Mouse (Mus musculus) hematopoietic multipotent progenitor cell, adult 10-12 weeks (in vitro differentiated cells): ENCODE measurements around the gene Coro6. TPM values are rescaled to one million over a fixed set of nuclear protein-coding genes. Genes with fewer than 3 reads are reported as not detected.

ENCODE experiments used
- polyA plus RNA-seq: library from polyadenylated mRNA; stranded (reverse); fragments of >175 nt; gene quantifications from 2 replicates; pipeline ENCODE4 v1.2.3, GENCODE M21; 2012; ENCODE audit warnings: low replicate concordance

Gene Coro6
- 0.09 and 1.0 TPM in 2 replicates for polyA plus RNA-seq

DNA sequence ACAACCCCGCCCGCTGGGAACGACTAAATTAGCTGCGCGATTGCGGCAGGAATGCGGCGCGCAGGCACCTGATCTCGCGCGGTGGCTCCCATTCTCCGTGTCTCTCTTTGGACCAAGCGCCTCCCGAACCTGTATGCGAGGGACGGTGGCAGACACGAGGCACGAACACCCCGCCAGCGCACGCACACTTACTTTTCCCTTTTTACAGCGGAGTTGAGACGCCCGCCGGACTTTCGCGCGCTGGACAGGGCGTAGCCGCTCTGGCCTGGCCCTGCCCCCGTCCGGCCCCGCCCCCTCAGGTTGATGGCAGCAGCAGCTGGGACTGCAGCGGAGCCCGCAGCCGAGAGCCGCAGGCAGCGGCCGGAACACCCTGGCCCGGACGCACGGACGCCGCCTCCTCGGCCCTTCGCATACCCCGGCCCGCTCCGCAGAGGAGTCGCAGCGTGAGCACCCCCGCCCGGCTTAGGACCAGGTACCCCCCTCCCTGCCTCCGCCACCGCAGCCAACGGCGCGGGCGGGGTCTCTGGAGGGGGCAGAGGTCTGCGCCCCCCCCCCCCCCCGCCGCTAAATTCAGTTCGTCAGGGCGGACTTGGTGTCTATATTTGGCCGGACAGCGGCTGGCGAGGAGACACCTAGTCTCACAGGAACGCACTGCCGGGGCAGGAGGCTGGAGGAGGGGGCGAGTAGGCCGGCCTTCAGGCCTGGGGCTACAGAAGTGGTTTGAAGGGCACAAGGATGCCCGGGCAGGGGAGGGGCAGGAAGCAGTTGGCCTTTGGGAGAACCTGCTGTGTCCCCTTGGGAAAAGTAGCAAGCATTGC lies at the start of gene Coro6:
Gene Coro6 (plus strand): TSS at position 129 of the 818 bp plus-strand sequence.

DNA sequence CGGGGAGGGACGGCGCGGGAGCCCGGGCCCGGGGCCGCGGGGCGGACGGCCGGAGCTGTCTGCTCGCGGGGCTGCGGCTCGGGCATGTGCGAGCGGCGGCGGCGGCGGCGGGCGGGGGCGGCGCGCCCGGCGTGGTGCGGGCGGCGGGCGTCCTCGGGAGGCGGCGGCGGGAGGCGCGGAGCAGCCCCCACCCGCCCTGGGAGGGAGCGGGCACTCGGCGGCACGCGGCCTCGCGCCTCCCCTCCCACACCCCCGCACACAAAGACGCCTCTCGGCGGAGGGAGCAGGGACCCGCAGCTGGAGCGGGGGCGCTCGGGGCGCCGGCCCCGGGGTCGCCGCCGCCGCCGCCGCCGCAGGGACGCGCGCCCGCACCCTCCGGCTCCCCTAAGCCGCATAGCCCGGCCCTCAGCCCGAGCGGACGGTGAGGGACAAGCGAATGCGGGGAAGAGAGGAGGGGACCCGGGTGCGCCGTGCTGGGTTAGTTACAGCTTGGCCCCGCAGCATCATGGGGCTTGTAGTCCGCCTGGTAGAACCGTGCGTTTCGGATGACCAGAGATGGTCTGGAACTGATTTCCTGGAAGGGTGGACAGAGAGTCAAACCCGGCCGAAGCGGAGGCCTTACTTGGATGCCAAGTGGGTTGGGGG lies 27.5 kb downstream of the Coro6 start, which contains the start of gene Ankrd13b:
Gene Ankrd13b (minus strand): TSS at position 88 of the 645 bp plus-strand sequence.

DNA sequence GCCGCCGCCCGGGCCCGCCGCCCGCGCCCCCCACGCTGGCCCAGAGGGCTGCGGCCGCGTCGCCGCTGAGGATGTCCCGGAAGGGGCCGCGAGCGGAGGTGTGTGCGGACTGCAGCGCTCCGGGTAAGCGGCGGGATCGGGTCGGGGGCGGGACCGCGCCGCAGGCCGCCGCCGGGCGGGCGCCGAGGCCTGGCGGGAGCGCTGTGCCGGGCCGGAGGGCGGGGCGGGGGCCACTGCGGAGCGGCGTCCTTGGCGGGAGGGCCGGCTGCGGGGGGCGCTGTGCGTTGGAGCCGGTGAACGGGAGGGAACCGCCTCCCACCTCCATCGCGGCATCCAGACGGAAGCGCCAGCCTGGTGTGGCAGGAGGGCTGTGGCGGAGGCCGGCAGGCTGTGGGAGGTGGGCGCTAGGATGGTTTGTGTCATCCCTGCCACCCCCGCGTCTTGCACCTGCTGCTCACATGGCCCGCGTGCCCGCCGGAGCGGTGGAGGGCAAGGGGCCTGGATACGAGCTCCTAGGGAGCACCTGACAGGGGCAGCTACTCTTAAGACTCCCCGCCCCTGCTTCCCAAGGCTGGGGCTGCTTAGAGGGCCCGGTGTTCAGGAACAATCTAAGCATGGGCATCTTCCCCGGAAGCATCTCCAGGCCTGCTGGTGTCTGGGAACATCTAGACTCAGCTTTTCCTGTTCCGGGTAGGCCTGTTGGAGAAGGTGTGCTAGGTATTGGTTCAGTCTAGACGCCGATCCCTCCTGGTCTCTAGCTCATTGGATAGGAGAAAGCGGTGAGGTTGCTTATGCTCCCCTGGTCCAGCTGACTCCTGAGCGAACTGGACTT lies 31.5 kb downstream of the Coro6 start, which contains the start of gene Git1:
Gene Git1 (plus strand): TSS at position 51 of the 832 bp plus-strand sequence.

DNA sequence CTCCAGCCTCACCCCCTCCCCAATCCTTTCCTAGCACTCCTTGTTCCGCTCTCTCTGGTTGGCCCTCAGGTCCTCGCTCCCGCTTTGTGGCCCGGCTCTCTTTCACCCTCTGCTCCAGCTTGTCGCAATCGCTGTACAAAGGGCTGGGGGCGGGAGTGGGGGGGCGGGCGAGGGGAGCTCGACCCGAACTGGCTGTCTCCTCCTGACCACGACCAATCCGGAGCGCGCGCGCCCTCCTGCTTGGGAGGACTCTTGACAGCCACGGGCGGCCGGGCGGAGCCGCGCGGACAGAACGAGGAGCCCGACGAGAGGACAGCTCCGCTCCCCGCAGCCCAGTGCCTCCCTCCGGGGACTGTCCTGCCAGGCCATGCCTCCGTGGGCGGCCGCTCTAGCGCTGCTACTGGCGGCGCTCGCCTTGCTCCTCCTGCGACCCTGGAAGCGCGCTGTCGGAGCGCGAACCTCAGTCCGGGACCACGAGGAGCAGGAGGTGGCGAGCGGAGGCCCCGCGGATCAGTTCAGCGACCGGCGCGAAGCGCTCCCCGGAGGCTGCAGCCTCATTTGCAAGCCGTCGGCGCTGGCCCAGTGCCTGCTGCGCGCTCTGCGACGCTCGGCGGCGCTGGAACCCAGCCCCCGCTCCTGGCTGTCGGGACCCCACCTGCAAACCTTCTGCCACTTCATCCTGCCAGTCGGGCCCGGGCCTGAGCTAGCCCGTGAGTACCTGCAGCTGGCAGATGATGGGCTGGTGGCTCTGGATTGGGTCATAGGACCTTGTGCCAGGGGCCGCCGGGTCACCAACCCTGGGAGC lies 52.8 kb downstream of the Coro6 start, which contains the start of gene Abhd15:
Gene Abhd15 (plus strand): TSS at position 290 of the 805 bp plus-strand sequence.

DNA sequence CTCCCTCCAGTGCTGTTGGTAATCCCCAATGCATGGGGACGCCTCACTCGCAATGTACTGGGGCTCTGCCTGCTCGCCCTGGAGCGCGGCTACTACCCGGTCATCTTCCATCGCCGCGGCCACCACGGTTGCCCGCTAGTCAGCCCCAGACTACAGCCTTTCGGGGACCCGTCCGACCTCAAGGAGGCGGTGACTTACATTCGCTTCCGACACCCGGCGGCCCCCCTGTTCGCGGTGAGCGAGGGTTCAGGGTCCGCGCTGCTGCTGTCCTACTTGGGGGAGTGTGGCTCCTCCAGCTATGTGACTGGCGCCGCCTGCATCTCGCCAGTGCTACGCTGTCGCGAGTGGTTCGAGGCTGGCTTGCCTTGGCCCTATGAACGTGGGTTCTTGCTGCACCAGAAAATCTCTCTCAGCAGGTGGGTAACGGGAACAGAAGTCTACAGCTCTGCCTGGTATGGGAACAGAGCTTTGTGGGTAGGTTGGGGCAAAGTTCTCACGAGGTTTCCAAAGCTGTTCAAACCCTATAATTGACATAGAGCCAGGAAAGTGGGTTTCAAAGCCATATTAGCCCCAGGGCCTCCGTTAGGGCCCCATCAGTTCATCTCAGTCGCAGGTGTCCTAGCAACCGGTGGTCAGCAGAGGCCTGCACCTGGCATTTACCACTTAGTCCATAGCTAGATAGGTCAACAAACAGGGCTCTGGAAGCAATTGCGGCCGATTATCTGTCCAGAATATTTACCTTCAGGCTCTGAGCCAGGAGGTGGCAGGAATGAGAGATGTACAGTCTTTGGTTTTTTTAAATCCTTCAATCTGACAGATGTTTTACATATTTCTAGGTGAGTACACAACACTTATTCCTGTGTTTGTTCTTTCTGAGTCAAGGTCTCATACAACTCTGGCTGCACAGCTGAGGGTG lies 53.7 kb downstream of the Coro6 start, which contains the start of gene Trp53i13:
Gene Trp53i13 (minus strand): TSS at position 344 of the 916 bp plus-strand sequence.

DNA sequence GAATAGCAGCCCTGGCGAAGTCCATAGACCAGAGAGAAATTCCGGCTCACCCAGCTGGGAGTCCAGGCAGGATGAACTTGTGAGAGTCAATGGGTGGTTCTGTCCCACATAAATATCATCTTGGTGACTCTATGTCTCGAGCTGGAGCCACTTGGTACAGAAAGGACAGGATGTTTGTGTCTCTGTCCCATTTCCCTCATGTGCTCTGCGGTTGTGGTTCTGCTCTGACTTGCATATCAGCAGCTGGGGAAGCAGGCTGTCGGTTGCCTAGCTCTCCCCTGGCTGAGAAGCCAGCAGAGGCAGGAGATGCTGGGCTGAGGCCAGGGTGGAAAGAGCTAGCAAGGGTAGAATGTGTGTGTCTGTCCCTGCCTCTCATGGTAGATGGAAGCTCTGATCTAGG lies 56.8 kb downstream of the Coro6 start, which contains the start of gene Gm10392:
Gene Gm10392 (minus strand): TSS at position 156 of the 400 bp plus-strand sequence.

Other genes with a start within 250 kb of the Coro6 start
- 42.8 and 105 TPM in 2 replicates for gene Ssh2, start 246.1 kb upstream of the Coro6 start, polyA plus RNA-seq
- gene Ankrd13b, start 27.3 kb downstream of the Coro6 start, polyA plus RNA-seq: 10.2 and 11.4 TPM in 2 replicates
- gene Git1, start 31.2 kb downstream of the Coro6 start, polyA plus RNA-seq: 78.8 and 132 TPM in 2 replicates
- gene Abhd15, start 52.7 kb downstream of the Coro6 start, polyA plus RNA-seq: 8.5 and 25.6 TPM in 2 replicates
- gene Trp53i13, start 53.6 kb downstream of the Coro6 start, polyA plus RNA-seq: 37.2 and 80.6 TPM in 2 replicates
- 0.15 and 0.24 TPM in 2 replicates for gene Gm10392, start 56.8 kb downstream of the Coro6 start, polyA plus RNA-seq
- 5.1 and 6.8 TPM in 2 replicates for gene Taok1, start 145.4 kb downstream of the Coro6 start, polyA plus RNA-seq
- gene Nufip2, start 223.7 kb downstream of the Coro6 start, polyA plus RNA-seq: 40.5 and 56.9 TPM in 2 replicates